Mouse (Mus musculus) cortical plate, adult 2 months (tissue): ENCODE results near the gene Dph7.

Experiments used
- CTCF ChIP-seq: fragments of 200-500 bp; IDR thresholded peaks from 2 replicates; pipeline ENCODE4 v1.5.1; 2011; ENCODE audit warnings: mild to moderate bottlenecking, control low read depth, low read length; ENCODE audit not compliant: insufficient read depth; ENCODE audit errors: extremely low read depth
- POLR2A ChIP-seq: fragments of 200-500 bp; IDR thresholded peaks from 2 replicates; pipeline ENCODE4 v1.6.1; 2011; ENCODE audit warnings: mild to moderate bottlenecking, low read length, control low read depth; ENCODE audit not compliant: insufficient read depth; ENCODE audit errors: extremely low read depth

GRCm38 (mm10) chr2:24926965-24927358 is 35.2 kb upstream of the Dph7 start:
- TF ChIP-seq CTCF: no peak
- TF ChIP-seq POLR2A: no peak
